ENCODE assay signal across 8 mouse cellular contexts in genomic region chr7:25674719-25675300, GRCm38 (mm10). TPM values are rescaled to one million over a fixed set of nuclear protein-coding genes. Genes with fewer than 3 reads are reported as not detected.
A peak's percentile ranks its signal among the peaks of the same experiment; 100 is the strongest.
DNase-seq lines count a peak whose midpoint lies in the region; ATAC-seq and TF ChIP-seq lines count a peak whose summit lies in the region.

Gene Tmem91 (minus strand): TSS chr7:25675166.

- peak within 1 kb of the TSS; percentile 46 for H3K4me3 ChIP-seq in heart, embryonic 16.5 days (ENCODE audit: low read length)
- H3K4me3 ChIP-seq in limb, embryonic 15.5 days = peak within 1 kb of the TSS; percentile 37
- peak within 1 kb of the TSS; percentile 38 for H3K4me3 ChIP-seq in stomach, embryonic 15.5 days (replicated peaks)
- no peak within 1 kb of the TSS for H3K4me3 ChIP-seq in kidney, adult 2 months (ENCODE audit: insufficient read depth, low read depth, low read length)

- H3K9me3 ChIP-seq in heart, embryonic 16.5 days (replicated peaks; ENCODE audit: control insufficient read depth, low read length) = no peaks in the 10 kb centered on the region
- no peaks in the 10 kb centered on the region for H3K9me3 ChIP-seq in limb, embryonic 15.5 days
- no peaks in the 10 kb centered on the region for H3K9me3 ChIP-seq in stomach, embryonic 15.5 days

- peaks cover 22% of the 10 kb centered on the region for H3K27me3 ChIP-seq in heart, embryonic 16.5 days (ENCODE audit: control insufficient read depth, insufficient read depth, low read length)
- H3K27me3 ChIP-seq in limb, embryonic 15.5 days = peaks cover 28% of the 10 kb centered on the region
- H3K27me3 ChIP-seq in stomach, embryonic 15.5 days (replicated peaks) = peaks cover 23% of the 10 kb centered on the region
- H3K27me3 ChIP-seq in kidney, adult 2 months (replicated peaks; ENCODE audit: control insufficient read depth, insufficient read depth, low read length) = 0 out of 2 replicates have a peak, but pooled peaks cover 2% of the 10 kb centered on the region

- peaks cover 25% of the 10 kb centered on the region for H3K4me1 ChIP-seq in heart, embryonic 16.5 days (ENCODE audit: control insufficient read depth, insufficient read depth, low read length)
- peaks cover 26% of the 10 kb centered on the region for H3K4me1 ChIP-seq in limb, embryonic 15.5 days
- peaks cover 12% of the 10 kb centered on the region for H3K4me1 ChIP-seq in stomach, embryonic 15.5 days
- no peaks in the 10 kb centered on the region for H3K4me1 ChIP-seq in kidney, adult 2 months (ENCODE audit: control insufficient read depth, insufficient read depth, low read length)

- no peak within 1 kb of the TSS for H3K27ac ChIP-seq in heart, embryonic 16.5 days (ENCODE audit: low read length)
- no peak within 1 kb of the TSS for H3K27ac ChIP-seq in limb, embryonic 15.5 days
- no peak within 1 kb of the TSS for H3K27ac ChIP-seq in stomach, embryonic 15.5 days
- no peak within 1 kb of the TSS for H3K27ac ChIP-seq in kidney, adult 2 months (ENCODE audit: insufficient read depth, low read depth, low read length)

- peak within 1 kb of the TSS; percentile 75 for H3K4me2 ChIP-seq in heart, embryonic 16.5 days (ENCODE audit: low read depth, low read length)
- peak within 1 kb of the TSS; percentile 62 for H3K4me2 ChIP-seq in limb, embryonic 15.5 days
- peak within 1 kb of the TSS; percentile 73 for H3K4me2 ChIP-seq in stomach, embryonic 15.5 days

- TF ChIP-seq CTCF in kidney, adult 2 months (conservative IDR thresholded peaks at IDR 0.05; ENCODE audit: insufficient read depth, insufficient read length, low read depth, low read length) = no peak

- DNase-seq in layer of hippocampus, adult 8-10 months (ENCODE audit: low spot score in 2 of 2) = no peak
- no peak for DNase-seq in layer of hippocampus, adult 9-11 months
- peak; percentile 14 for DNase-seq in brain, adult 2 months (ENCODE audit: low read depth, low spot score)
- DNase-seq in adrenal gland, postnatal 14 days = no peak
- DNase-seq in kidney, adult 2 months = no peak

- TF ChIP-seq POLR2A in kidney, adult 2 months (IDR thresholded peaks at IDR 0.05; ENCODE audit: low read depth, low read length) = no peak

- H3K36me3 ChIP-seq in heart, embryonic 16.5 days (ENCODE audit: control insufficient read depth, insufficient read depth) = no peaks in the 10 kb centered on the region
- H3K36me3 ChIP-seq in limb, embryonic 15.5 days = no peaks in the 10 kb centered on the region
- H3K36me3 ChIP-seq in stomach, embryonic 15.5 days = no peaks in the 10 kb centered on the region
- H3K36me3 ChIP-seq in kidney, adult 2 months (ENCODE audit: control insufficient read depth, insufficient read depth, low read length) = no peaks in the 10 kb centered on the region

- 3% methylated on average over 29 of the region's 29 CpGs for WGBS in heart, embryonic 16.5 days
- 1% methylated on average over 29 of the region's 29 CpGs for WGBS in limb, embryonic 15.5 days
- WGBS in stomach, embryonic 15.5 days = 3% methylated on average over 29 of the region's 29 CpGs
- 3% methylated on average over 29 of the region's 29 CpGs for WGBS in kidney, adult 2 months

- peak within 1 kb of the TSS; percentile 53 for H3K9ac ChIP-seq in heart, embryonic 16.5 days (ENCODE audit: low read length)
- H3K9ac ChIP-seq in limb, embryonic 15.5 days = no peak within 1 kb of the TSS
- H3K9ac ChIP-seq in stomach, embryonic 15.5 days = no peak within 1 kb of the TSS

- no peak for ATAC-seq in heart, embryonic 16.5 days (replicated peaks; ENCODE audit: extremely low read depth, insufficient read depth, low FRiP score)
- ATAC-seq in limb, embryonic 15.5 days (ENCODE audit: insufficient number of reproducible peaks, low FRiP score, low TSS enrichment, low read depth) = no peak
- ATAC-seq in stomach, embryonic 15.5 days (ENCODE audit: insufficient read depth, low FRiP score, low read depth) = no peak

RNA-seq across cellular contexts. Expression of gene Tmem91, which starts in this region (rescaled TPM):
- total RNA-seq in layer of hippocampus, adult 8-10 months (2022) = 10 to 100 TPM; 10.8 to 16.2 (median 15.1) TPM
- 2.1 and 2.2 TPM in 2 replicates for polyA plus RNA-seq in heart, embryonic 16.5 days (2015; fragmentation: Nextera tagmentation; extraction: Ambion mirVana)
- polyA plus RNA-seq in limb, embryonic 15.5 days (2015; fragmentation: Nextera tagmentation; extraction: Ambion mirVana) = 3.0 TPM in 2 replicates
- polyA plus RNA-seq in stomach, embryonic 15.5 days (2015; fragmentation: Nextera tagmentation; extraction: Ambion mirVana) = 3.0 and 4.0 TPM in 2 replicates
- total RNA-seq in adrenal gland, postnatal 14 days (2021) = 0.78 and 0.86 TPM in 2 replicates
- 0.27 and 0.48 TPM in 2 replicates for polyA plus RNA-seq in kidney, adult 2 months (2012; rRNA removed)
